Mouse (Mus musculus): Measurements from ENCODE around the gene Nt5c2.

- TF ChIP-seq TAL1 (IDR thresholded peaks at IDR 0.05; ENCODE audit: low read length): no peak
- no peak for TF ChIP-seq GATA1 (IDR thresholded peaks at IDR 0.05; ENCODE audit: low read length)
Measured at GRCm38 (mm10) chr19:46928136-46928535, 86.8 kb downstream of the Nt5c2 start.
